Mouse (Mus musculus) WW6 (cell line): Measurements from ENCODE around the gene Secisbp2.

Experiments
- DNase-seq: peaks from one replicate; pipeline ENCODE4 v3.0.0-alpha.2; 2013; ENCODE audit warnings: low read depth, low spot score

Gene Secisbp2

DNA sequence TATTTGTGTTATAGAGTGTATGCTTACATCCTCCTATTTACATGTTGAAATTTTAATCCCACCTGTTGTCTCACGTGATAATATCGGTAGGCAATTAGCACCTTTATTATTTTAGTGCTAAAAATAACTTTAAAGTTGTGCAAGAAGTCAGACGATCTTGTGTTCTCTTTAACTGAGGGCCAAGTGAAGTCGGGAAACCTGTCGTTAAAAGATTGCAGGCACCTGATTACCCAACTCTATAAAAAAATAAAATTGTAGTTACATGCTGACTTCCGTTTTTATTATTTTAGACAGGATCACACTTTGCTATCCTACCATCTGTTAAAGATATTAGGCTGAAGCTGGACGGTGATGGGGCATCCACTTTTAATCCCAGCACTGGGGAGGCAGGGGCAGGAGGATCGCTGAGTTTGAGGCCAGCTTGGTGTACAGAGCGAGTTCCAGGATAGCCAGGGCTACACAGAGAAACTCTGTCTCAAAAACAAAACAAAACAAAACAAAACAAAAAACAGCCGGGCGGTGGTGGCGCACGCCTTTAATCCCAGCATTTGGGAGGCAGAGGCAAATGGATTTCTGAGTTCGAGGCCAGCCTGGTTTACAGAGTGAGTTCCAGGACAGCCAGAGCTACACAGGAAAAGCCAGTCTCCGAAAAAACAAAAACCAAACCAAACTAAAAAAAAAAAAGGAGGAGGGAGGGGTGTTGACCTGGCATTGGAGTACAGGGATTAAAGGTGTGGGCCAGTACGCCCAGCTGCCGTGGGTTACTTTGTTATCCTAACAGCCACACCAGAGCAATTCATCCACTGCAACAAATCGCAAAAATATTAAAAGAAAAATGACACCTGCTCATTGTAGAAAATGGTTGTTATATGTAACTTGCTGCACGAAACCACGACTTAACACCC lies 7.3 kb upstream of the Secisbp2 start:
- DNase-seq = no peak

DNA sequence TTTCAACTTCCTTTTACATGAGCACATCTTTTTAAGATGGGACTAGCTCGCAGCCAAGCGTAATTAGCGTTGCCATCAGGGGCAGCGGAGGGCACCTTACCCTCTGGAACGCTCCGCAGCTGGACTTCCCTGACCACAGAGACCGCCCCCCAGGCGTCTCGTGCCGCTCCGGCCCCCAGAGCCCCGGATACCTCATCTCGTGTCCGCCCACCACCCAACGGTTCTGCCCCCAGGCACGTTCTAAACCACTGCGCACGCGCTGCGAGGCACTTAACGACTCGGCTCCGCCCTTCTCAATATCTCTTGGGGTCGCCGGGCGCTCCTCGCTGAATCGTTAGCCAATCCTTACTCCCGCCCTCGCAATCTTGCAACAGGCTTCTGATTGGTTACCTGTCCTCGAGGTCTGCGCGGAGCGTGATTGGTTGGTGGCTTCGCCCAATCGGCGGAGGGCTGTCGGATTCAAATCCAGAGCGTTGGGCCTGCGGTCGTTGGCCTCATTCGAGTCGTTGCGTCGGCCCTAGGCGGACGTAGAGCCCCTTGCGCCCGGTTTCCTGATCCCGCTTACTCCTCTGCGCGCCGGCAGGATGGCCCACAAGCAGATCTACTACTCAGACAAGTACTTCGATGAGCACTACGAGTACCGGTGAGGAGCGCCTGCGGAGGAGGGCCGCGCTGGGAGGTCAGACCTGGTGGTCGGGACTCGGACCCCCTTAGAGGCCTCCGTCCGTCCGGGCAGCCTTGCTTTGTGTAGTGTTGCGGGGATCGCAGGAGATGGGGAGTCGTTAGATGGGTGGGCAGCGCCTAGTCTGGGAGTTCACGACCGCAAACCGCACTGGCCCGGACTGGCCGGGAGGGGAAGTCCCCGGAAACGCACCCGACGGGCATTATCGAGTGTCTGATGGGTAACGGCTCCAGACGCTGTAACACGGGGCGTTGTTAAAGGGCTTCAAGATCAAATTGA lies 6.4 kb upstream of the Secisbp2 start, which contains the start of gene Cks2:
TSS of gene Cks2 (plus strand) at position 404 of the 961 bp plus-strand sequence.
- DNase-seq = peak; percentile 98

DNA sequence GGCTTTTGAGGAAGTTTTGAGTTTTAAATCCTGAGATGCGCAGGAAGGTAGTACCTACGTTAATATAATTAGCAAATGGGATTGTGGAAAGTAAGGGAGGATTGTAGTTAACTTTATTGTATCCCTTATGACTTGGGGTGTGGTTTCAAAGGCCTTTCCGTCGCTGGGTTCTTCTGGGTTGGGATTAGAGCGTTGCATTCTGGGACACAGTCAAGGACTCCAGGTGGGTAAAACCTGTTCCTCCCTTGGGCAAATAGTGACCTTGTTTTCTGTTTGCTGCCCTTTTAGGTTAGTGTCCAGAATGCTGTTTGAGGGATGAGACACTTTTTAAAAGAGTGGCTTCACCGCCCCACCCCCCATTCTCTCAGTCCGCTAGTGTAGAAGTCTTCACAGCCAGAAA lies 5.6 kb upstream of the Secisbp2 start:
- DNase-seq = no peak

DNA sequence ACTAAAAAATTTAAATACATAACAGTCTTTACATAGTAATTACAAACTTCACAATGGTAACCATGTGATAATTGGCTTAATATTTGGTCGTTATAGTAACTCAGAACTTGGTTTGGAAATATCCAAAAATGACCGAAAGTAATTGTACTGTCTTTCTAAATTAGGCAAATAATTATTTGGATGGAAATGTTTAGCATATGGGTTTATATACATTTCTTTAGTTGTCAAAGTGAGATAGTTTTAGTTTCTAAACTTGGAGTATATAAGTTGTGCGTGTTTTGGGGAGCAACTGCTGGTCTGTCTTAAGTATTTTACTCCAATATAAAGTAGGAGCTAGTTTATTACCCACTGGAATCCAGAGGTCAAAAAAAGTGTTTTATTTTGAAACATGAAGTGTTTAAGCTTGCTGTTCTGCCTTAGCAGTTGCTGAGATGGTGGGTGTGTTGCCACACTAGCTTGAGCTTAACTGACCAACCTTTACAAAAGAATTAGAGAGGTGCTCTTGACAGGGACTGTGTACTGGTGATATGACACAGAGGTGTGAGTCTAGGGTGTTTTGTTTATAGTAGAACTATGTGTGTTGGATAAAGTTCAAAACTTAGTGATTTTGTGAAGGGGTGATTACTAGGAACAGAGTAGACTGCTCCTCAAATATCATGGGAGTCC lies 5.0 kb upstream of the Secisbp2 start:
- DNase-seq = no peak

GRCm38 (mm10) chr13:51647770-51648169 lies 3.7 kb upstream of the Secisbp2 start:
- DNase-seq = no peak

- no peak for DNase-seq
These were observed 3.3 kb upstream of the Secisbp2 start for GRCm38 (mm10) chr13:51648237-51648636.

- DNase-seq = no peak
These were observed 1.8 kb upstream of the Secisbp2 start for GRCm38 (mm10) chr13:51649740-51650139.

DNA sequence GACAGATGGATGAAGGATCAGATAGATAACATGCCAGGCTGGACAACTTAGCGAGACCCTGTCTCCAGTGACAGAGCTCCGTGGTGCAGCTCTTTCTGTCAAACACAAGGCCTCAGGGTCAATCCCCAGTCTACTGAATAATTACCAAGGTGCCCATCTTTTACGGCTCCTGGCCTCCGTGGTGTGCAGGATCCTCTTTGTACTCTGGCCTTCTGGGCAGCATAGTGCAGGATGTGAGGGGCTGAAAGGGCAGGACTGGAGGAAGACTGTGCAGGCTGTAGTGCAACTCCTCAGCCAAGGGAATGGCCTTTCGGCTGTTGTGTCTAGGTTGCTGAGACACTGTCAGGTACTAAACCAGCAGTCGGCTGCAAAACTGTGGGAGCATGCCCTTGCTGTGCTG lies 1.7 kb downstream of the Secisbp2 start:
- DNase-seq = no peak

DNA sequence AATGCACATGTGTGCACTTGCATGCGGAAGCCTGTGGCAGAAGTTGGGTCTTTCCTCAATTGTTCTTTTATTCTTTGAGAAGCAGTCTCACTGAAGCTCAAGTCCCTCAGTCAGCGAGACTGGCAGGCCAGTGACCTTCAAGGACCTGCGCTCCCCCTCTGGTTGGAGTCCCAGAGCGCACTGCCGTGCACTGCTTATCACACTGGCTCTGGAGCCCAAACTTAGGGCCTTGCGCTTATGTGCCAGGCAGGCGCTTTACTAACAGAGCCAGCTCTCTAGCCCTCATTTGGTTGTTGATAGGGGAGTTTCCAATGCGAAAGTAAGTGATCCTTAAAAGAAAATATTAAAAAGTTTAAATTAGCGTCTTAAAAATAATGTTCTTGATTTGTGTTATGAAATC lies 2.5 kb downstream of the Secisbp2 start:
- no peak for DNase-seq

DNA sequence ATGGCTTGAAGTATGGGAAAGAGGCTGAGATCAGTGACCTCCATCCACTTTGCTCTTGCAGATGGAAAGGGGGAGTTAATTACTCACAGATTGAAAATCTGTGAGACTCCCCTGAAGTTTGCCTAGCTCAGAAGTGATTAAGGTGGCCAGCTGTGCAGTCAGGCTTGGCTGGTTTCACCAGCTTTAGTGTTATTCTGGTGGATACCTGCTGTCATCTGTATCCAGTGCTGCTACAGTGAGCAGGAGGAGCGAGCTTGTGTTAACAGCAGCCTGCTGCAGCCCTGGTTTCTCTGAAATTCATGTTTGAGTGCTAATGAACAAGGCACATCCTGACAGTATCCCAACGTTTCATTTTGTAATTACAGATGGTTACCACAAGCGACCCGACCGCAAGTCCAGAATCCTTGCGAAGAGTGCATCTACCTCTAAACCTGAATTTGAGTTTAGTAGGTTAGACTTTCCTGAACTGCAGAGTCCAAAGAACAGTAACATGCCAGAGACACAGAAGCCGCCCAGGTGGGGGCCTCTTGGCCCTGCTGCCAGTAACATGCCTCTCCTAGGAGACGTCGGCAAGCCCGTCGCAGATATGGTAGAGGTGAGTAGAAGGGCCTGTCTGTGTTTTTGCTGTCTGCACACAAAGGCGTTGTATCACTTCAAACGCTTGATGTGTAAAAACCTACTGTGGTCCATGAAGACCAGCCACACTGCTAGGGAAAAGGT lies 5.2 kb downstream of the Secisbp2 start:
- no peak for DNase-seq

DNA sequence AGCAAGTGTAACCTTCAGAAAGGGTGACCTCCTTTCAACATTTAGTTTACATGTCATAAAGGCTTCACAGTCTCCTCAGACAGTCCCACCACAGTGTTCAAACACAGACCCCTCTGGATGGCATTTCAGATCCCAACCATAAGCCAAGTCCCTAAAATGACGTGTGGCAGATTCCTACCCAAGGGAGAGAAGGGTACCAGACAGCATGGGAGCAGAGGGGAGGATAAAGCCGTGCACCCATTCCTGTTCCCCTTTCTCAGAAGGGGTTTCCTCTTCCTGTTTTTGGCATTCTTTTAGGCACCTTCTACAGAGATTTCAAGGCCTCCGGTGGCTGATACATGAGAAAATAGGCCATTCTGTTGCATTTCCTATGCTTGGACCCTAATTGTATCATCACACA lies 6.6 kb downstream of the Secisbp2 start:
- DNase-seq = no peak

DNA sequence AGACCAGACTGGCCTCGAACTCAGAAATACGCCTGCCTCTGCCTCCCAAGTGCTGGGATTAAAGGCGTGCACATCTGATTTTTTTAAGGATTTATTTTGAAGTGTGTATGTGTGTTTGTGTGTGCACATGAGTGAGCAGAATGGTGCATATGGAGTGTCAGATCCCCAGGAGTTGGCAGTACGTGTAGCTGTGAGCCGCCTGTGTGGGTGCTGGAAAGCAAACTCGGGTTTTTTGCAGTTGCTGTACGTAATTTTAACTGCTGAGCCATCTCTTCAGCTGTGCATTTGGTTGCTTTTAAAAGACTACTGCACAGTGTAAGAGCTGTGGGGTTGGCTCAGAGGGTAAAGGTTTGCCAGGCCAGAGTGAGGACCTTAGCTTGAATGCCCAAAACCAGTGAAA lies 8.1 kb downstream of the Secisbp2 start:
- no peak for DNase-seq

DNA sequence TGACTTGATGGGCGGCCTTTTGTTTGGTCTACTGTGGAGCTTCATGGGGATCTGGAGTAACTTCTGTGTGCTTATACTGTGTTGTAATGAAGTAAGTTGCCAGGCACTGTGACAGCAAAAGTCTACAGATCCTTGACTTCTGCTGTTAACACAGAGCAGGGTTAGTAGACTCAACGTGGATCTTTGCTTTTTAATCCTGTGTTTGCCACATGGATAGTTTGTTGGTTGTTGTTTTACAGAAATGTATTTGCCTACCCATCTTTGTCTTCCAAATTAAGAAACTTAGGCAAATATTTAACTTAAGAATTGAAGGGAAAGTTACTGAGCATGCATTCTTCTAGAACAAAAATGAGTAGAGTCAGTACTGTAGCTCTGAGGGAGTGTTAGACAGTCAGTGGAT lies 12.1 kb downstream of the Secisbp2 start:
- no peak for DNase-seq

GRCm38 (mm10) chr13:51668195-51668594 lies 16.7 kb downstream of the Secisbp2 start:
- peak; percentile 43 for DNase-seq

DNA sequence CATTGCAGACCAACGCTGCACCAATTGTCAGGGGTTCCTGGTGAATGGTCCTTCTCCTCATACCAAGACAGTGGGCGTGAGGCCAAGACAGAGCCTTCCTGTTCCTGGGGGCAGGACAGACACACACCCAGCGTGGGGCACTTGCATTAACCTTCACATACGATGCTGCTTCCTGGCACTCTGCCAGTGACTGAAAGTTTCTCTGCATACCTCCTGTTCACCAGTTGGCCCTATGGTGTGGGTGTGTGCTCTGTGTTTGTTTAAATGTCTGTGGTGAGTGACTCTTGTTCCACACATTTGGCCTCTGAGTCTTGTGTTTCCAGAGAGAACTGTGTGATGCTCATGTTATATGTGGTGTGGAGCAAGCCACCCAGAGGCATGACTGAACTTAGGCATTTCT lies 25.1 kb downstream of the Secisbp2 start:
- no peak for DNase-seq

- DNase-seq = no peak
These were observed 25.5 kb downstream of the Secisbp2 start for GRCm38 (mm10) chr13:51677041-51677440.

DNA sequence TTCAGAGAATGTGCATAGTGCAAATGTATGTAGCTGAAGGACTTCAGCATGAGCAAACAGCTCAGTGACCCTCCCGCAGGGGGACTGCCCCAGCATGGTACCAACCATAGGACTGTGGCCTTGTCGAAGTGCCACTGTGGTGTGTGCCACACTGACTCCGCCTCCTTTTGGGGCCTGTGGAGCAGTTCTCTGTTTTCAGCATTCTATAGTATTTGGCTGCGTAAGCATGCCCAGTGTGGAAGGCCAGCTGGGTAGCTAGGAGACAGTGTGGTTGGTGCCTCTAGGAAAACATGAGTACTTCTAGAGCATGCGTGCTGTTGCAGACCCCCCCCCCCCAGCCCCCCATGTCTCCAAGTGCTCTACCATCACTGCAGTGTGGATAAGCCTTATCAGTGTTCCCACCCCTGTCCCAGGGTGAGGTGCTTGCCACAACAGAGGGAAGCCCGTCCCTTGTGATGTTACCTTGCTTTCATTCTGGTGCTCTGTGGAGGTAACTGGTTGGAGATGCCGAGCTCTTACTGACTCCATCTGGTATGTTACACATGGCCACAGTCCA lies 26.2 kb downstream of the Secisbp2 start:
- DNase-seq = no peak

GRCm38 (mm10) chr13:51678687-51679086 lies 27.2 kb downstream of the Secisbp2 start:
- no peak for DNase-seq

DNA sequence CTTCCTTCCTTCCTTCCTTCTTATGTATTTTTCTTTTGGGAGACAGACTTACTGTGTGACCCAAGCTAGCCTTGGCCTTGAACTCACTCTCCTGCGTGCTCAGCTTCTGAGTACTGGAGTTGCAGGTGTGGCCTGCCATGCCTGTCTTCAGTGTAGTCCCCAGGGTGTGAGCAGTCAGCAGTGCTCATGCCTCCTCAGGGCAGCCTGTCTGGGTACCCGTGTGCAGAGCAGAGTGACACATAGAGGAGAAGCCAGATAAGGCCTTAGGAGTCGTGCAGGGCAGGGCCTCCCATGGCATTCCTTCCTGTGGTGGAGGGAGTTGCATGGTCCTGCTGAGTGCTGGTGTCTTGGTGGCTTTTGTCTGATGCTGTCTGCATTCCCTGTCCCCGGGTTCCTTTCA lies 27.8 kb downstream of the Secisbp2 start:
- no peak for DNase-seq

DNA sequence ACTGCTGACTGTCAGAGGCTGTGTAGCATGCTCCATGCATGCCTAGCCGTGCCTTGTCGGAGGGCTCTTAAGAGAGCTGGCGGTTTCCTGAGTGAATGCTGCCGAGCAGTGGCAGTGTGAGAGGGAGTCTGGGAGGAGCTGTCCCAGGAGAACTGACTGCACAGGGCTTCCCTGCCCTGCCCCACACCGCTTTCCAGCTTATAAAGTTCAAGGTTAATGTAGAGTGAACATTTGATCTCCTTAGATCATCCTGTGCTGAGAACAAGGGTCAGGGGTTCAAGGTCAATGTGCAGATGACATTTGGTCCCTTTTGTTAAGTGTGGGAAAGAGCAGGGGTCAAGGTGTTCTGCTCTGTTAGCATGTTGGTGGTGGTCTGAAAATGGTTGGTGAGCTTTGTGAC lies 29.6 kb downstream of the Secisbp2 start:
- no peak for DNase-seq

- no peak for DNase-seq
These were observed 30.1 kb downstream of the Secisbp2 start for GRCm38 (mm10) chr13:51681634-51682033.
